Mouse (Mus musculus): ENCODE measurements around the gene Knstrn. TPM values are rescaled to one million over a fixed set of nuclear protein-coding genes. Genes with fewer than 3 reads are reported as not detected.

The Knstrn gene
- polyA plus RNA-seq, 1 experiment: 2.1 TPM

GRCm38 (mm10) chr2:118887440-118887839, 73.6 kb downstream of the Knstrn start:
- no peak overlapping the region for H3K27ac ChIP-seq (ENCODE audit: insufficient read depth, low read length)
- no peaks in the 10 kb centered on the region for H3K4me1 ChIP-seq (ENCODE audit: control insufficient read depth, insufficient read depth, low read length)
- H3K4me3 ChIP-seq (replicated peaks; ENCODE audit: insufficient read depth, low read depth, low read length): no peak overlapping the region
- DNase-seq: no peak
- WGBS: 75% methylated on average over 13 of the region's 13 CpGs
- H3K27me3 ChIP-seq (ENCODE audit: control insufficient read depth, insufficient read depth, low read length): no peaks in the 10 kb centered on the region
- TF ChIP-seq POLR2A (IDR thresholded peaks at IDR 0.05; ENCODE audit: borderline replicate concordance, insufficient read depth, low read length) (no peak), CTCF (IDR thresholded peaks at IDR 0.05; ENCODE audit: borderline replicate concordance, insufficient read depth, low read depth, low read length) (no peak)

- Histone ChIP-seq H3K4me3 (replicated peaks; ENCODE audit: insufficient read depth, low read depth, low read length) (no peak overlapping the region), H3K4me1 (ENCODE audit: control insufficient read depth, insufficient read depth, low read length) (no peaks in the 10 kb centered on the region), H3K27ac (ENCODE audit: insufficient read depth, low read length) (no peak overlapping the region), H3K27me3 (ENCODE audit: control insufficient read depth, insufficient read depth, low read length) (no peaks in the 10 kb centered on the region)
- no peak for TF ChIP-seq CTCF (IDR thresholded peaks at IDR 0.05; ENCODE audit: borderline replicate concordance, insufficient read depth, low read depth, low read length)
- TF ChIP-seq POLR2A (IDR thresholded peaks at IDR 0.05; ENCODE audit: borderline replicate concordance, insufficient read depth, low read length): no peak
- no peak for DNase-seq
- WGBS: 26% methylated on average over 14 of the region's 14 CpGs
Observed at GRCm38 (mm10) chr2:118887845-118888548, 74.2 kb downstream of the Knstrn start.

DNA sequence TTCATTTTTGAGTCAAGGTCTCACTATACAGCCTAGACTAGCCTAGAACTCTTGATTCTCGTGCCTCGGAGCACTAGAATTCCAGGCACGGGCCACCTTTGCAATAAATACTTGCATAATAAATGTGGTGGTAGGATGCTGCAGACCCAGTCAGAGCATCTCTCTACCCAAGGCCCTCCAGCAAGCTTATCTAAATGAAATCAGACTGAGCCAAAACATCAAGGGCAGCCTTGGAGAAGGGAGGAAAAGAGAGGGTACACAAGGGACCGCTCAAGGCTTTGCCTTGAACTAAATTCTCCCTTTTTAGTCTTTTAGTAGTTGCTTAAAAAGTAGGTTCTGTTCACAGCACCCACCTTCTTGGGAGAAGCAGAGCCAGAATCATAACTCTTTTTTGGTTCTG, 77.4 kb downstream of the Knstrn start:
- no peak for DNase-seq
- Histone ChIP-seq H3K27ac (ENCODE audit: insufficient read depth, low read length) (no peak overlapping the region), H3K27me3 (ENCODE audit: control insufficient read depth, insufficient read depth, low read length) (no peaks in the 10 kb centered on the region), H3K4me3 (replicated peaks; ENCODE audit: insufficient read depth, low read depth, low read length) (no peak overlapping the region), H3K4me1 (ENCODE audit: control insufficient read depth, insufficient read depth, low read length) (no peaks in the 10 kb centered on the region)
- 89% methylated on average over 4 of the region's 4 CpGs for WGBS
- TF ChIP-seq POLR2A (IDR thresholded peaks at IDR 0.05; ENCODE audit: borderline replicate concordance, insufficient read depth, low read length) (no peak), CTCF (IDR thresholded peaks at IDR 0.05; ENCODE audit: borderline replicate concordance, insufficient read depth, low read depth, low read length) (no peak)

DNA sequence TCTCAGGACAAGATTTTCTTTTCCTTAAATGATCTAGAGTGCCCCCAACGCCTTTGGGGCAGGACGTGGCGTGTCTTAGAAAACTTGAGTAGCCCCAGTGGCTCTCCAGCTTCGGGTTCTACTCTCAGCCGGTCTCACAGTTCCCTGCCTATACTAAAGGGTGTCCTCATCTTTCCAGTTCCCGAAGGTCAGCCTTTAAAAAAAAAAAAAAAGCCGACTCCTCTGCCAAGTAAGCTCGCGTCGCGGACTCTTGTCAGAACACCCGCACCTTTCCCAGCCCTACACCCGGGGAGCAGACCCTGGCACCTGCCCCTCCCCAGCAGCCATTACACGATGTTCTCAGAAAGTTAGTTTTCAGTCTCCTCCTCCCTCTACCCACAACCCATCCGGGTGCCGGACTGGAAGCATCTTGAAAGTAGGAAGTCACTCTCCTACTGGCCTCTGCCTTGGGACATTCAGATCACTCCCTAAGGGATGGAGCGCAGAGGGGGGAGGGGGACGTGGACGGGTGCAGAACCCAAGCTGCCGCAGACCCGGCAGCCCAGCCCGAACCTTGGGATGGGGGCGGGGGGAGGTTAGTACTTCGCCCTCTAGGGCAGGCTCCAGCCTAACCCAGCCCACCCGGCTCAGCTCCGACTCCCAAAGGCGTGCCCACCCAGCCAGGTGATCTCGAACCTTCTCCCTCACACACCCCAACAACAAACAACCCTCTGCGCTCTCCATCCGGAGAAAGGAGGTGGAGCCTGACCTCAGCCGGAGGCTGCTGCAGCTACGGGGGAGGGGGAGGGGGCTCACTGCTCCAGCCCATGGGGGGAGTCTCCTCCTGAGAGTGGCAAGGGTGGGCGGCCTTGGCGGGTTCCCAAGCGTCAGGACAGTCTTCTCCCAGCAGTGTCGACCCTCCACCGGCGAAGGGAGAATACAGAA, 82.4 kb downstream of the Knstrn start:
- peak; percentile 53 to 57 for DNase-seq
- peaks cover 9% of the 10 kb centered on the region for H3K4me1 ChIP-seq (ENCODE audit: control insufficient read depth, insufficient read depth, low read length)
- TF ChIP-seq POLR2A (IDR thresholded peaks at IDR 0.05; ENCODE audit: borderline replicate concordance, insufficient read depth, low read length): no peak
- TF ChIP-seq CTCF (IDR thresholded peaks at IDR 0.05; ENCODE audit: borderline replicate concordance, insufficient read depth, low read depth, low read length): no peak
- H3K27me3 ChIP-seq (ENCODE audit: control insufficient read depth, insufficient read depth, low read length): no peaks in the 10 kb centered on the region
- peak overlapping the region; percentile 59 for H3K4me3 ChIP-seq (replicated peaks; ENCODE audit: insufficient read depth, low read depth, low read length)
- no peak overlapping the region for H3K27ac ChIP-seq (ENCODE audit: insufficient read depth, low read length)
- 5% methylated on average over 38 of the region's 38 CpGs for WGBS

- peaks cover 9% of the 10 kb centered on the region for H3K4me1 ChIP-seq (ENCODE audit: control insufficient read depth, insufficient read depth, low read length)
- no peaks in the 10 kb centered on the region for H3K27me3 ChIP-seq (ENCODE audit: control insufficient read depth, insufficient read depth, low read length)
- peak in 1 of 2 experiments; percentile 56 for DNase-seq
- H3K4me3 ChIP-seq (replicated peaks; ENCODE audit: insufficient read depth, low read depth, low read length): peak overlapping the region; percentile 59
- H3K27ac ChIP-seq (ENCODE audit: insufficient read depth, low read length): no peak overlapping the region
- WGBS: 1% methylated on average over 13 of the region's 13 CpGs
- TF ChIP-seq POLR2A (IDR thresholded peaks at IDR 0.05; ENCODE audit: borderline replicate concordance, insufficient read depth, low read length) (no peak), CTCF (IDR thresholded peaks at IDR 0.05; ENCODE audit: borderline replicate concordance, insufficient read depth, low read depth, low read length) (no peak)
Observed at GRCm38 (mm10) chr2:118896914-118897291, 83.1 kb downstream of the Knstrn start.

DNA sequence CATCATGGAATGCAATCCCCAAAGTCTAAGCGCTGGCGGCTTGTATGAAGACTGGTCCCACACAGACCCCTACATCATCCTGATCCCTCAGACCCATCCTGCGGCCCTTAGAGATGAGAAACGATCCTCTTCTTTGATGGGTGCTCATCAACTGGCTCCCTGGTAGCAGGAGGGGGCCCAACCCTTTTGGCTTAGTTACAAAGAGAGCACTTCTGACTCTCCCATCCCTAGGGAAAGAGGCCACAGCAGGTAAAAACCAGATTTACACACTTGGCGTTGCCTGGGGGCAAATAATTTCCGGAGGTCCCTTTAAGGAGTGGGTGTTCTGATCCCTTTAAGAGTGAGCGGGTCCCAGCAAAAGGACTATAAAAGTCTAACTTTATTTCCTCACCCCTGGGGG, 83.6 kb downstream of the Knstrn start:
- Histone ChIP-seq H3K27me3 (ENCODE audit: control insufficient read depth, insufficient read depth, low read length) (no peaks in the 10 kb centered on the region), H3K27ac (ENCODE audit: insufficient read depth, low read length) (no peak overlapping the region), H3K4me1 (ENCODE audit: control insufficient read depth, insufficient read depth, low read length) (peaks cover 9% of the 10 kb centered on the region), H3K4me3 (replicated peaks; ENCODE audit: insufficient read depth, low read depth, low read length) (peak overlapping the region; percentile 59)
- 26% methylated on average over 7 of the region's 7 CpGs for WGBS
- TF ChIP-seq CTCF (IDR thresholded peaks at IDR 0.05; ENCODE audit: borderline replicate concordance, insufficient read depth, low read depth, low read length) (no peak), POLR2A (IDR thresholded peaks at IDR 0.05; ENCODE audit: borderline replicate concordance, insufficient read depth, low read length) (no peak)
- DNase-seq: no peak

- no peak for TF ChIP-seq CTCF (IDR thresholded peaks at IDR 0.05; ENCODE audit: borderline replicate concordance, insufficient read depth, low read depth, low read length)
- no peak for TF ChIP-seq POLR2A (IDR thresholded peaks at IDR 0.05; ENCODE audit: borderline replicate concordance, insufficient read depth, low read length)
- Histone ChIP-seq H3K4me1 (ENCODE audit: control insufficient read depth, insufficient read depth, low read length) (peaks cover 9% of the 10 kb centered on the region), H3K27me3 (ENCODE audit: control insufficient read depth, insufficient read depth, low read length) (no peaks in the 10 kb centered on the region), H3K27ac (ENCODE audit: insufficient read depth, low read length) (no peak overlapping the region), H3K4me3 (replicated peaks; ENCODE audit: insufficient read depth, low read depth, low read length) (no peak overlapping the region)
- 24% methylated on average over 11 of the region's 11 CpGs for WGBS
- DNase-seq: no peak
Observed at GRCm38 (mm10) chr2:118897808-118898207, 84.0 kb downstream of the Knstrn start.
